Mouse (Mus musculus) intestine, embryonic 14.5 days (tissue): ENCODE results near the gene Cybrd1. TPM values are rescaled to one million over a fixed set of nuclear protein-coding genes. Genes with fewer than 3 reads are reported as not detected.
A peak's percentile ranks its signal among the peaks of the same experiment; 100 is the strongest.

Source experiments
- ATAC-seq: fragments of 200-750 bp; cut with Nextera tagmentation; replicated peaks from 2 replicates; pipeline ENCODE4 v1.8.0; 2017; ENCODE audit warnings: low read depth, moderate number of reproducible peaks, moderate TSS enrichment, moderate library complexity; ENCODE audit not compliant: low FRiP score, low TSS enrichment
- DNase-seq: peaks from one replicate; pipeline ENCODE4 v3.0.0-alpha.2; 2018; ENCODE audit warnings: low spot score
- H3K27ac ChIP-seq: fragments of 300-500 bp; sonication (generic); 2 replicates; pipeline ENCODE4 v1.5.1; 2014; ENCODE audit warnings: low read depth, mild to moderate bottlenecking, control low read depth
- H3K27me3 ChIP-seq: fragments of 300-500 bp; sonication (generic); replicated peaks from 2 replicates; pipeline ENCODE4 v1.6.1; 2014; ENCODE audit warnings: low read length, control low read depth; ENCODE audit not compliant: control insufficient read depth, insufficient read depth
- H3K36me3 ChIP-seq: fragments of 300-500 bp; sonication (generic); 2 replicates; pipeline ENCODE4 v1.6.1; 2014; ENCODE audit warnings: low read length, control low read depth; ENCODE audit not compliant: control insufficient read depth, insufficient read depth
- H3K4me1 ChIP-seq: fragments of 300-500 bp; sonication (generic); replicated peaks from 2 replicates; pipeline ENCODE4 v1.6.1; 2014; ENCODE audit warnings: low read length, control low read depth, mixed read lengths; ENCODE audit not compliant: control insufficient read depth, insufficient read depth
- H3K4me2 ChIP-seq: fragments of 300-500 bp; sonication (generic); 2 replicates; pipeline ENCODE4 v1.6.1; 2014; ENCODE audit warnings: low read length
- H3K4me3 ChIP-seq: fragments of 300-500 bp; sonication (generic); 2 replicates; pipeline ENCODE4 v1.5.1; 2014; ENCODE audit warnings: low read depth, low read length, control low read depth, mixed read lengths
- H3K9ac ChIP-seq: fragments of 300-500 bp; sonication (generic); 2 replicates; pipeline ENCODE4 v1.6.1; 2014; ENCODE audit warnings: mild to moderate bottlenecking, low read length
- H3K9me3 ChIP-seq: fragments of 300-500 bp; sonication (generic); 2 replicates; pipeline ENCODE4 v1.6.1; 2016; ENCODE audit warnings: low read length, control low read depth; ENCODE audit not compliant: control insufficient read depth
- WGBS: fragments of 180-500 bp; shearing (Covaris S2); extraction: QIAGEN DNeasy Blood & Tissue Kit; methylation state at CpG from one replicate; pipeline ENCODE4 v1.1.7; 2014; 5-methylcytosine and 5-hydroxymethylcytosine counted together
- polyA plus RNA-seq: library from polyadenylated mRNA; unstranded; fragments of >200 nt; fragmentation: Nextera tagmentation; extraction: Ambion mirVana; gene quantifications from 2 replicates; pipeline ENCODE4 v1.2.1, GENCODE M21; 2014

The Cybrd1 gene
- polyA plus RNA-seq, 1 experiment from 2014 or later, result 4.9 TPM

- peaks cover 2% of the 10 kb centered on the region; the same call in 1 of the 2 replicates for H3K9me3 ChIP-seq
- 87% methylated on average over 4 of the region's 4 CpGs for WGBS
- H3K4me2 ChIP-seq, result no peak overlapping the region
- no peak overlapping the region for H3K4me3 ChIP-seq
- H3K27me3 ChIP-seq, result 0 out of 2 replicates have a peak, but pooled peaks cover 5% of the 10 kb centered on the region
- H3K9ac ChIP-seq, result no peak overlapping the region
- H3K27ac ChIP-seq, result no peak overlapping the region
- ATAC-seq, result no peak
- no peak for DNase-seq
- H3K4me1 ChIP-seq, result peaks cover under 1% of the 10 kb centered on the region; the same call in 1 of the 2 replicates
- H3K36me3 ChIP-seq, result no peaks in the 10 kb centered on the region
Measured at GRCm38 (mm10) chr2:71116151-71116550, 1.6 kb upstream of the Cybrd1 start.

- ATAC-seq, result no peak
- Histone ChIP-seq H3K4me2 (no peak overlapping the region), H3K9ac (no peak overlapping the region), H3K4me3 (no peak overlapping the region), H3K36me3 (no peaks in the 10 kb centered on the region), H3K4me1 (peaks cover 4% of the 10 kb centered on the region; the same call in 1 of the 2 replicates), H3K9me3 (peaks cover 2% of the 10 kb centered on the region; the same call in 1 of the 2 replicates), H3K27me3 (0 out of 2 replicates have a peak, but pooled peaks cover 5% of the 10 kb centered on the region), H3K27ac (no peak overlapping the region)
- no peak for DNase-seq
- 92% methylated on average over 10 of the region's 10 CpGs for WGBS
Measured at GRCm38 (mm10) chr2:71120844-71121243, 3.1 kb downstream of the Cybrd1 start.

- H3K27ac ChIP-seq, result no peak overlapping the region
- H3K36me3 ChIP-seq, result no peaks in the 10 kb centered on the region
- 0 out of 2 replicates have a peak, but pooled peaks cover 5% of the 10 kb centered on the region for H3K27me3 ChIP-seq
- peaks cover 4% of the 10 kb centered on the region; the same call in 1 of the 2 replicates for H3K4me1 ChIP-seq
- no peak overlapping the region for H3K4me2 ChIP-seq
- WGBS, result 57% methylated on average over 5 of the region's 5 CpGs
- no peak overlapping the region for H3K9ac ChIP-seq
- ATAC-seq (no peak), DNase-seq (no peak)
- H3K9me3 ChIP-seq, result no peaks in the 10 kb centered on the region
- H3K4me3 ChIP-seq, result no peak overlapping the region
Measured at GRCm38 (mm10) chr2:71121406-71121805, 3.7 kb downstream of the Cybrd1 start.

- no peak overlapping the region for H3K9ac ChIP-seq
- DNase-seq (no peak), ATAC-seq (no peak)
- H3K4me3 ChIP-seq, result no peak overlapping the region
- no peaks in the 10 kb centered on the region for H3K36me3 ChIP-seq
- H3K4me1 ChIP-seq, result 0 out of 2 replicates have a peak, but pooled peaks cover 4% of the 10 kb centered on the region
- H3K4me2 ChIP-seq, result no peak overlapping the region
- H3K27ac ChIP-seq, result no peak overlapping the region
- H3K9me3 ChIP-seq, result no peaks in the 10 kb centered on the region
- H3K27me3 ChIP-seq, result 0 out of 2 replicates have a peak, but pooled peaks cover 5% of the 10 kb centered on the region
- WGBS, result 66% methylated on average over 13 of the region's 13 CpGs
Measured at GRCm38 (mm10) chr2:71122268-71123029, 4.7 kb downstream of the Cybrd1 start.

- no peaks in the 10 kb centered on the region for H3K9me3 ChIP-seq
Measured at GRCm38 (mm10) chr2:71123591-71123990, 5.9 kb downstream of the Cybrd1 start.

GRCm38 (mm10) chr2:71127779-71128534 lies 10.2 kb downstream of the Cybrd1 start:
- Histone ChIP-seq H3K36me3 (no peaks in the 10 kb centered on the region; the same call in 1 of the 2 replicates), H3K4me1 (no peaks in the 10 kb centered on the region), H3K9ac (no peak overlapping the region), H3K27ac (peak overlapping the region; percentile 76), H3K27me3 (no peaks in the 10 kb centered on the region), H3K4me2 (no peak overlapping the region), H3K9me3 (no peaks in the 10 kb centered on the region), H3K4me3 (no peak overlapping the region)
- 55% methylated on average over 10 of the region's 10 CpGs for whole genome bisulfite sequencing
- no peak for ATAC-seq
- DNase-seq, result no peak

More at GRCm38 (mm10) chr2:71123591-71123990, 5.9 kb downstream of the Cybrd1 start:
- 57% methylated on average over 2 of the region's 2 CpGs for WGBS
- ATAC-seq, result no peak
- Histone ChIP-seq H3K27me3 (0 out of 2 replicates have a peak, but pooled peaks cover 5% of the 10 kb centered on the region), H3K4me1 (0 out of 2 replicates have a peak, but pooled peaks cover 4% of the 10 kb centered on the region), H3K36me3 (no peaks in the 10 kb centered on the region), H3K27ac (no peak overlapping the region), H3K4me3 (no peak overlapping the region), H3K4me2 (no peak overlapping the region), H3K9ac (no peak overlapping the region)
- no peak for DNase-seq

- no peak for ATAC-seq
- Histone ChIP-seq H3K4me3 (no peak overlapping the region), H3K9me3 (no peaks in the 10 kb centered on the region), H3K9ac (no peak overlapping the region), H3K4me2 (no peak overlapping the region), H3K27ac (no peak overlapping the region), H3K27me3 (no peaks in the 10 kb centered on the region), H3K36me3 (no peaks in the 10 kb centered on the region; the same call in 1 of the 2 replicates), H3K4me1 (no peaks in the 10 kb centered on the region)
- 88% methylated on average over 2 of the region's 2 CpGs for WGBS
- DNase-seq, result no peak
Measured at GRCm38 (mm10) chr2:71130366-71130765, 12.6 kb downstream of the Cybrd1 start.

- DNase-seq, result no peak
- no peaks in the 10 kb centered on the region for H3K27me3 ChIP-seq
- H3K36me3 ChIP-seq, result no peaks in the 10 kb centered on the region; the same call in 1 of the 2 replicates
- no peak overlapping the region for H3K27ac ChIP-seq
- no peak overlapping the region for H3K9ac ChIP-seq
- H3K4me2 ChIP-seq, result no peak overlapping the region
- ATAC-seq, result no peak
- H3K4me1 ChIP-seq, result no peaks in the 10 kb centered on the region
- H3K9me3 ChIP-seq, result 0 out of 2 replicates have a peak, but pooled peaks cover 2% of the 10 kb centered on the region
- no peak overlapping the region for H3K4me3 ChIP-seq
- WGBS, result 77% methylated on average over 3 of the region's 3 CpGs
Measured at GRCm38 (mm10) chr2:71131866-71132496, 14.3 kb downstream of the Cybrd1 start.
